Mouse (Mus musculus): ENCODE results near the gene Gm28308. TPM values are rescaled to one million over a fixed set of nuclear protein-coding genes. Genes with fewer than 3 reads are reported as not detected.

The Gm28308 gene
- polyA plus RNA-seq, 1 experiment from 2014 or later, result not detected

DNA sequence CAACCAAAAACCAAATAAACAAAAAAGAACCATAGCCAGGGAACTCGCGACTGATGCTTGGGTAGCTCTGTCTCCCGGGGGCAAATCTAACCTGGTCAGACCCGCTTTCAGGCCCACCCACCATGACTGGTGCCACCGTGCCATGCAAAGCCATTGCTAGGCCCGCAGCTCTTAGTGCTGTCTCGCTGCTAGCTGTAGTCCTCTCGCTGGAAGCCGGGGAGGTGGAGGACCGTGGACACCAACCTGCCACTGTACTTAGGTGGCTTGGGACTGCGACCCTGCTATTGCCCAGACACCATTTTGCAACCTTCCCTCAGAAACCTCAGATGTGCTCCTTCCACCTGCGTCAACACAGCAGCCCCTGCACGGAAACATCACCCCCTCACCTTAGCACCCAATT lies 1.2 kb downstream of the Gm28308 start:
- peak overlapping the region; percentile 61 for H3K4me2 ChIP-seq
- peak overlapping the region; percentile 35 for H3K9ac ChIP-seq
- WGBS, result 6% methylated on average over 13 of the region's 13 CpGs
- H3K4me1 ChIP-seq, result peaks cover 17% of the 10 kb centered on the region
- H3K9me3 ChIP-seq, result no peaks in the 10 kb centered on the region
- H3K27me3 ChIP-seq, result peaks cover 98% of the 10 kb centered on the region
- H3K27ac ChIP-seq, result peak overlapping the region; percentile 20; the same call in 1 of the 2 replicates
- no peak for ATAC-seq (ENCODE audit: borderline replicate concordance, extremely low read depth, low FRiP score, low TSS enrichment)
- H3K4me3 ChIP-seq, result peak overlapping the region; percentile 42
- no peaks in the 10 kb centered on the region for H3K36me3 ChIP-seq

GRCm38 (mm10) chr6:52211170-52211935 lies 1.8 kb downstream of the Gm28308 start:
- Histone ChIP-seq H3K27me3 (peaks cover 96% of the 10 kb centered on the region), H3K27ac (peak overlapping the region; percentile 43; the same call in 1 of the 2 replicates), H3K4me2 (peak overlapping the region; percentile 61), H3K4me3 (peak overlapping the region; percentile 42), H3K4me1 (peaks cover 13% of the 10 kb centered on the region; the same call in 1 of the 2 replicates), H3K36me3 (no peaks in the 10 kb centered on the region), H3K9ac (peak overlapping the region; percentile 35), H3K9me3 (no peaks in the 10 kb centered on the region)
- WGBS, result 3% methylated on average over 37 of the region's 37 CpGs
- ATAC-seq (ENCODE audit: borderline replicate concordance, extremely low read depth, low FRiP score, low TSS enrichment), result peak; percentile 44

- Histone ChIP-seq H3K4me2 (peak overlapping the region; percentile 66), H3K27ac (peak overlapping the region; percentile 77), H3K27me3 (peaks cover 96% of the 10 kb centered on the region), H3K9ac (peak overlapping the region; percentile 32; the same call in 1 of the 2 replicates), H3K4me3 (peak overlapping the region; percentile 42), H3K9me3 (no peaks in the 10 kb centered on the region), H3K36me3 (no peaks in the 10 kb centered on the region), H3K4me1 (peaks cover 5% of the 10 kb centered on the region; the same call in 1 of the 2 replicates)
- no peak for ATAC-seq (ENCODE audit: borderline replicate concordance, extremely low read depth, low FRiP score, low TSS enrichment)
- WGBS, result 41% methylated on average over 12 of the region's 12 CpGs
Observed at GRCm38 (mm10) chr6:52209685-52210046, 3.5 kb downstream of the Gm28308 start.

- Histone ChIP-seq H3K36me3 (no peaks in the 10 kb centered on the region), H3K4me1 (peaks cover 5% of the 10 kb centered on the region; the same call in 1 of the 2 replicates), H3K9ac (peak overlapping the region; percentile 43), H3K9me3 (no peaks in the 10 kb centered on the region), H3K4me3 (peak overlapping the region; percentile 42), H3K4me2 (peak overlapping the region; percentile 66), H3K27ac (peak overlapping the region; percentile 77), H3K27me3 (peaks cover 96% of the 10 kb centered on the region)
- 21% methylated on average over 18 of the region's 18 CpGs for WGBS
- ATAC-seq (ENCODE audit: borderline replicate concordance, extremely low read depth, low FRiP score, low TSS enrichment), result no peak
Observed at GRCm38 (mm10) chr6:52208868-52209684, 4.1 kb downstream of the Gm28308 start.

- no peak for ATAC-seq (ENCODE audit: borderline replicate concordance, extremely low read depth, low FRiP score, low TSS enrichment)
- 3% methylated on average over 47 of the region's 47 CpGs for WGBS
- Histone ChIP-seq H3K27me3 (peaks cover 96% of the 10 kb centered on the region), H3K4me1 (peaks cover 5% of the 10 kb centered on the region; the same call in 1 of the 2 replicates), H3K27ac (peak within 1 kb of the TSS; percentile 77), H3K4me3 (peak within 1 kb of the TSS; percentile 42), H3K9ac (peak within 1 kb of the TSS; percentile 43), H3K4me2 (peak within 1 kb of the TSS; percentile 66), H3K36me3 (no peaks in the 10 kb centered on the region), H3K9me3 (no peaks in the 10 kb centered on the region)
Observed at GRCm38 (mm10) chr6:52208072-52208867, 4.9 kb downstream of the Gm28308 start, which contains the start of gene Hoxa6. Gene Hoxa6, minus strand, starts transcription at chr6:52208722.

DNA sequence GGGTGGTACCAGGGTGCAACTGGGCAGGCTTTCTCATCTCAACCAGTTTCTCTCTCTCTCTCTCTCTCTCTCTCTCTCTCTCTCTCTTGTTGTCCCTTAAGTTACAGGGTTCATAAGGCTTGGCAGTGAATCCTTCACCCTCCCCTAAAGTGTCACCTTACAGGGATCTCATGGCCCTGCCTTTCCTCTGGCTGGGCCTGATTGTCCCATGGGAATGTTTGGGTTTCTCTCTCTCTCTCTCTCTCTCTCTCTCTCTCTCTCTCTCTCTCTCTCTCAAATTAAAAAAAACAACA lies 5.5 kb downstream of the Gm28308 start:
- Histone ChIP-seq H3K9ac (0 out of 2 replicates have a peak overlapping the region, but pooled peaks have one; percentile 42), H3K4me3 (peak overlapping the region; percentile 42; the same call in 1 of the 2 replicates), H3K9me3 (no peaks in the 10 kb centered on the region), H3K4me2 (peak overlapping the region; percentile 66), H3K4me1 (no peaks in the 10 kb centered on the region; the same call in 1 of the 2 replicates), H3K27me3 (peaks cover 96% of the 10 kb centered on the region), H3K27ac (peak overlapping the region; percentile 77), H3K36me3 (no peaks in the 10 kb centered on the region)
- ATAC-seq (ENCODE audit: borderline replicate concordance, extremely low read depth, low FRiP score, low TSS enrichment), result no peak

DNA sequence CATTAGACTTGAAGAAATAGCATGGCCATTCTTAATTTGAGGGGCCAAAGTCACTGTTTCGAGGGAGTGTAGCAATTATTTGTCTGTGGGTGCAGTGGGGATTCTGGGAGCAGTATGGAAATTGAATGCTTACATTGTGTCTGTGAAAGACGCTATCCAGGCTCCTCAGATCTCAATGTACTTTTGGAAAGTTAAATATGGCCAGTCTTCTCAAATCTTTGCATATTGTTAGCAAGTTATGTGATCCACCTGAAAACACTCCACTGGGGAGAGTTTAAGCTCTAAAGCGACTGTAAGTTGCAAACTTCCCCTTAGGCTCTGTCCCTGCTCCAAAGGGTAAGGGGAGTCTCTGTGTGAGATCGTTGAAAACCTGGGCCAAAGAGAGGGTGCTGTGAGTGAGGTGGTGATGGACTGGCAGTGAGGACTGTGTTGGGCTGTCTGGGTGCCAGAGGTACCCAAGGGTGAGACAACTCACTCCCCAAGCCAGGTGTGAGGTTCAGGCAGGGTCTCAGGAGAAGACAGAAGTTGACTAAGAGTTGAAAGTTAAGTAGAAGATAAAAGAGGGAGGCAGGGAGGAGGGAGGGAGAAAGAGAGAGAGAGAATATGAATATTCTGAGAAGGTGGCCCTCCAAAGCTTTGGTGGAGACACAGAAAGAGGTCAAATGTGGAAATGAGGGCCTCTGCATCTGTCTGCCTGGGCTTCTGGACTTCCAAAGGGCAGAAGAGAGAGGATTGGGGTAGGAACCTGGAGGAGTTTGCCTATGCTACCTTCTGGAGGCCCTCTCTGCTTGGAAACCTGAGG lies 6.1 kb downstream of the Gm28308 start:
- Histone ChIP-seq H3K9me3 (no peaks in the 10 kb centered on the region), H3K36me3 (no peaks in the 10 kb centered on the region), H3K27ac (peak overlapping the region; percentile 71), H3K4me1 (no peaks in the 10 kb centered on the region; the same call in 1 of the 2 replicates), H3K4me2 (peak overlapping the region; percentile 66), H3K4me3 (peak overlapping the region; percentile 42; the same call in 1 of the 2 replicates), H3K9ac (peak overlapping the region; percentile 42), H3K27me3 (peaks cover 95% of the 10 kb centered on the region)
- 30% methylated on average over 4 of the region's 4 CpGs for WGBS
- no peak for ATAC-seq (ENCODE audit: borderline replicate concordance, extremely low read depth, low FRiP score, low TSS enrichment)

GRCm38 (mm10) chr6:52205638-52206621 lies 7.2 kb downstream of the Gm28308 start:
- H3K4me3 ChIP-seq, result peak overlapping the region; percentile 74
- no peaks in the 10 kb centered on the region; the same call in 1 of the 2 replicates for H3K4me1 ChIP-seq
- H3K9me3 ChIP-seq, result no peaks in the 10 kb centered on the region
- H3K36me3 ChIP-seq, result no peaks in the 10 kb centered on the region
- H3K4me2 ChIP-seq, result peak overlapping the region; percentile 66
- H3K9ac ChIP-seq, result peak overlapping the region; percentile 42
- H3K27ac ChIP-seq, result peak overlapping the region; percentile 51
- no peak for ATAC-seq (ENCODE audit: borderline replicate concordance, extremely low read depth, low FRiP score, low TSS enrichment)
- 16% methylated on average over 55 of the region's 55 CpGs for WGBS
- H3K27me3 ChIP-seq, result peaks cover 93% of the 10 kb centered on the region

DNA sequence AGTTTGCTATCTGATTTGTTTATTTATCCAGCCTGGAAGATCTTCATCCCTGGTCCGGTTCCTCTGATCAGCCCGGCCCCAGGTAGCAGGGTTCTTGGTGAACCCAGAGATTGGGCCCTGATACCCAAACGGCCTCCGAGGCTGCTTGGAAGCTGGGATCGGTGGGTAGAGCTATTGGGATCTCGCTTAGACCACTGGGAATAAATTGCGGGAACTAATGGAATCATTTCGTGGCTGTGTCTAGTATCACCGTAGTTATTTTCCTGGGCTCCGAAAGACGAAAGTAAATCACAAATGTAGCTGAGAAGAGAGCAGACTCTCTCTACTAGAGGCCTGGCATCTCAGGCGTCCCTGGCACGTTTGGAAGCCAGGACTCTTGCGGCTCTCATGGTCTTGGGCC lies 7.9 kb downstream of the Gm28308 start:
- H3K9me3 ChIP-seq, result no peaks in the 10 kb centered on the region
- H3K36me3 ChIP-seq, result no peaks in the 10 kb centered on the region
- 13% methylated on average over 14 of the region's 14 CpGs for WGBS
- H3K27ac ChIP-seq, result peak overlapping the region; percentile 51
- peaks cover 92% of the 10 kb centered on the region for H3K27me3 ChIP-seq
- peak overlapping the region; percentile 42 for H3K9ac ChIP-seq
- no peak for ATAC-seq (ENCODE audit: borderline replicate concordance, extremely low read depth, low FRiP score, low TSS enrichment)
- H3K4me3 ChIP-seq, result peak overlapping the region; percentile 74
- H3K4me2 ChIP-seq, result peak overlapping the region; percentile 66
- H3K4me1 ChIP-seq, result no peaks in the 10 kb centered on the region; the same call in 1 of the 2 replicates
